Mouse (Mus musculus): ENCODE data around the gene Adrb1. TPM values are rescaled to one million over a fixed set of nuclear protein-coding genes. Genes with fewer than 3 reads are reported as not detected.

Adrb1 gene
- polyA plus RNA-seq, 1 experiment from 2014 or later = 0.62 TPM

- 79% methylated on average over 10 of the region's 10 CpGs for WGBS
- no peak overlapping the region for H3K9ac ChIP-seq
- ATAC-seq (ENCODE audit: low FRiP score, low read depth) = no peak
Observed at GRCm38 (mm10) chr19:56687676-56688075, 34.3 kb upstream of the Adrb1 start.

GRCm38 (mm10) chr19:56688661-56689335 is 33.2 kb upstream of the Adrb1 start:
- WGBS = 70% methylated on average over 12 of the region's 12 CpGs
- no peaks in the 10 kb centered on the region for H3K36me3 ChIP-seq
- H3K9ac ChIP-seq = no peak overlapping the region
- no peak overlapping the region for H3K27ac ChIP-seq
- H3K27me3 ChIP-seq = no peaks in the 10 kb centered on the region
- ATAC-seq (ENCODE audit: low FRiP score, low read depth) = no peak
- peaks cover 29% of the 10 kb centered on the region for H3K4me1 ChIP-seq
- no peak overlapping the region for H3K4me2 ChIP-seq (replicated peaks)
- H3K9me3 ChIP-seq = no peaks in the 10 kb centered on the region
- no peak overlapping the region for H3K4me3 ChIP-seq

More at GRCm38 (mm10) chr19:56687676-56688075, 34.3 kb upstream of the Adrb1 start:
- no peak overlapping the region for H3K27ac ChIP-seq
- H3K27me3 ChIP-seq = no peaks in the 10 kb centered on the region
- no peak overlapping the region for H3K4me2 ChIP-seq (replicated peaks)
- H3K4me1 ChIP-seq = peaks cover 33% of the 10 kb centered on the region
- H3K9me3 ChIP-seq = no peaks in the 10 kb centered on the region
- no peaks in the 10 kb centered on the region for H3K36me3 ChIP-seq
- H3K4me3 ChIP-seq = no peak overlapping the region

- H3K27me3 ChIP-seq = no peaks in the 10 kb centered on the region
- WGBS = 78% methylated on average over 6 of the region's 6 CpGs
- ATAC-seq (ENCODE audit: low FRiP score, low read depth) = no peak
- H3K4me1 ChIP-seq = peaks cover 28% of the 10 kb centered on the region
- no peaks in the 10 kb centered on the region for H3K36me3 ChIP-seq
- no peak overlapping the region for H3K4me2 ChIP-seq (replicated peaks)
- H3K9ac ChIP-seq = no peak overlapping the region
- no peaks in the 10 kb centered on the region for H3K9me3 ChIP-seq
- no peak overlapping the region for H3K4me3 ChIP-seq
- no peak overlapping the region for H3K27ac ChIP-seq
Observed at GRCm38 (mm10) chr19:56689493-56689892, 32.5 kb upstream of the Adrb1 start.

- Histone ChIP-seq H3K27me3 (no peaks in the 10 kb centered on the region), H3K27ac (no peak overlapping the region), H3K4me3 (no peak overlapping the region), H3K9me3 (no peaks in the 10 kb centered on the region), H3K4me2 (replicated peaks) (no peak overlapping the region), H3K4me1 (peaks cover 13% of the 10 kb centered on the region), H3K36me3 (no peaks in the 10 kb centered on the region), H3K9ac (no peak overlapping the region)
- 90% methylated on average over 3 of the region's 3 CpGs for WGBS
- no peak for ATAC-seq (ENCODE audit: low FRiP score, low read depth)
Observed at GRCm38 (mm10) chr19:56691103-56691502, 30.9 kb upstream of the Adrb1 start.

- WGBS = 25% methylated on average over 5 of the region's 5 CpGs
- no peak overlapping the region for H3K4me2 ChIP-seq (replicated peaks)
- no peak for ATAC-seq (ENCODE audit: low FRiP score, low read depth)
- H3K4me1 ChIP-seq = no peaks in the 10 kb centered on the region
- H3K36me3 ChIP-seq = no peaks in the 10 kb centered on the region
- H3K27me3 ChIP-seq = no peaks in the 10 kb centered on the region
- no peaks in the 10 kb centered on the region for H3K9me3 ChIP-seq
- no peak overlapping the region for H3K27ac ChIP-seq
- no peak overlapping the region for H3K4me3 ChIP-seq
- H3K9ac ChIP-seq = no peak overlapping the region
Observed at GRCm38 (mm10) chr19:56692451-56692850, 29.5 kb upstream of the Adrb1 start.

GRCm38 (mm10) chr19:56697370-56698144 is 24.4 kb upstream of the Adrb1 start:
- no peak for ATAC-seq (ENCODE audit: low FRiP score, low read depth)
- Histone ChIP-seq H3K27ac (no peak overlapping the region), H3K9me3 (no peaks in the 10 kb centered on the region), H3K9ac (no peak overlapping the region), H3K4me3 (no peak overlapping the region), H3K4me1 (peaks cover 10% of the 10 kb centered on the region), H3K36me3 (no peaks in the 10 kb centered on the region), H3K27me3 (no peaks in the 10 kb centered on the region), H3K4me2 (replicated peaks) (no peak overlapping the region)
- 87% methylated on average over 20 of the region's 20 CpGs for WGBS

- Histone ChIP-seq H3K4me2 (replicated peaks) (no peak overlapping the region), H3K9ac (no peak overlapping the region), H3K9me3 (no peaks in the 10 kb centered on the region), H3K4me3 (no peak overlapping the region), H3K4me1 (peaks cover 15% of the 10 kb centered on the region), H3K36me3 (no peaks in the 10 kb centered on the region), H3K27me3 (no peaks in the 10 kb centered on the region), H3K27ac (no peak overlapping the region)
- no peak for ATAC-seq (ENCODE audit: low FRiP score, low read depth)
- WGBS = 37% methylated on average over 10 of the region's 10 CpGs
Observed at GRCm38 (mm10) chr19:56700848-56701247, 21.2 kb upstream of the Adrb1 start.

GRCm38 (mm10) chr19:56701404-56702033 is 20.5 kb upstream of the Adrb1 start:
- peaks cover 15% of the 10 kb centered on the region for H3K4me1 ChIP-seq
- ATAC-seq (ENCODE audit: low FRiP score, low read depth) = no peak
- 72% methylated on average over 8 of the region's 8 CpGs for WGBS

GRCm38 (mm10) chr19:56702039-56702438 is 20.0 kb upstream of the Adrb1 start:
- H3K36me3 ChIP-seq = no peaks in the 10 kb centered on the region
- H3K9me3 ChIP-seq = no peaks in the 10 kb centered on the region
- no peak for ATAC-seq (ENCODE audit: low FRiP score, low read depth)
- 88% methylated on average over 6 of the region's 6 CpGs for WGBS
- no peaks in the 10 kb centered on the region; the same call in 1 of the 2 replicates for H3K27me3 ChIP-seq
- H3K27ac ChIP-seq = no peak overlapping the region
- H3K4me3 ChIP-seq = no peak overlapping the region
- no peak overlapping the region for H3K4me2 ChIP-seq (replicated peaks)
- peaks cover 15% of the 10 kb centered on the region for H3K4me1 ChIP-seq
- no peak overlapping the region for H3K9ac ChIP-seq

More at GRCm38 (mm10) chr19:56701404-56702033, 20.5 kb upstream of the Adrb1 start:
- no peak overlapping the region for H3K4me3 ChIP-seq
- no peaks in the 10 kb centered on the region for H3K9me3 ChIP-seq
- H3K36me3 ChIP-seq = no peaks in the 10 kb centered on the region
- H3K9ac ChIP-seq = no peak overlapping the region
- H3K4me2 ChIP-seq (replicated peaks) = no peak overlapping the region
- H3K27ac ChIP-seq = no peak overlapping the region
- H3K27me3 ChIP-seq = no peaks in the 10 kb centered on the region; the same call in 1 of the 2 replicates

- no peak overlapping the region for H3K4me2 ChIP-seq (replicated peaks)
- peaks cover 15% of the 10 kb centered on the region for H3K4me1 ChIP-seq
- no peaks in the 10 kb centered on the region for H3K9me3 ChIP-seq
- H3K27me3 ChIP-seq = no peaks in the 10 kb centered on the region; the same call in 1 of the 2 replicates
- 67% methylated on average over 12 of the region's 12 CpGs for WGBS
- no peak for ATAC-seq (ENCODE audit: low FRiP score, low read depth)
- H3K9ac ChIP-seq = no peak overlapping the region
- no peaks in the 10 kb centered on the region for H3K36me3 ChIP-seq
- no peak overlapping the region for H3K4me3 ChIP-seq
- no peak overlapping the region for H3K27ac ChIP-seq
Observed at GRCm38 (mm10) chr19:56703238-56704097, 18.5 kb upstream of the Adrb1 start.

- Histone ChIP-seq H3K9me3 (no peaks in the 10 kb centered on the region), H3K36me3 (no peaks in the 10 kb centered on the region), H3K4me2 (replicated peaks) (no peak overlapping the region), H3K9ac (0 out of 2 replicates have a peak overlapping the region, but pooled peaks have one; percentile 4), H3K27me3 (peaks cover 6% of the 10 kb centered on the region), H3K27ac (no peak overlapping the region), H3K4me3 (no peak overlapping the region), H3K4me1 (peaks cover 15% of the 10 kb centered on the region)
- ATAC-seq (ENCODE audit: low FRiP score, low read depth) = no peak
- WGBS = 39% methylated on average over 8 of the region's 8 CpGs
Observed at GRCm38 (mm10) chr19:56705026-56705675, 16.8 kb upstream of the Adrb1 start.

All from limb, embryonic 13.5 days (tissue).